Mouse (Mus musculus) heart, adult 8-10 months (tissue): ENCODE results near the gene Dgkz. TPM values are rescaled to one million over a fixed set of nuclear protein-coding genes. Genes with fewer than 3 reads are reported as not detected.

Source experiments
- DNase-seq: peaks from one replicate; pipeline ENCODE4 v3.0.0; 2022; ENCODE audit warnings: low spot score
- total RNA-seq, 4 experiments: library from RNA; stranded (reverse); gene quantifications; 2 replicates each; pipeline ENCODE4 v1.2.4; 2022

Gene Dgkz
- total RNA-seq, result 10 to 100 TPM; 31.4 to 49.0 (median 42.7) TPM

- no peak for DNase-seq
Observed at GRCm38 (mm10) chr2:91975581-91976541, at the start of gene Dgkz. Gene Dgkz (minus strand): TSS chr2:91975864.

- no peak for DNase-seq
Observed at GRCm38 (mm10) chr2:92025202-92025601, 49.5 kb upstream of the Dgkz start.

GRCm38 (mm10) chr2:92024274-92024672, 48.6 kb upstream of the Dgkz start, which contains the start of gene Creb3l1:
Gene Creb3l1 (minus strand): TSS chr2:92024502.
- DNase-seq, result peak; percentile 86

GRCm38 (mm10) chr2:92023362-92024273, 48.0 kb upstream of the Dgkz start:
- DNase-seq, result no peak

GRCm38 (mm10) chr2:92020676-92021265, 45.1 kb upstream of the Dgkz start:
- no peak for DNase-seq

- no peak for DNase-seq
Observed at GRCm38 (mm10) chr2:92017440-92017839, 41.8 kb upstream of the Dgkz start.

- peak; percentile 87 for DNase-seq
Observed at GRCm38 (mm10) chr2:92016981-92017380, 41.3 kb upstream of the Dgkz start.

GRCm38 (mm10) chr2:92014891-92015290, 39.2 kb upstream of the Dgkz start:
- no peak for DNase-seq

GRCm38 (mm10) chr2:92014248-92014647, 38.6 kb upstream of the Dgkz start:
- no peak for DNase-seq

GRCm38 (mm10) chr2:92012768-92013445, 37.2 kb upstream of the Dgkz start:
- no peak for DNase-seq

- DNase-seq, result no peak
Observed at GRCm38 (mm10) chr2:92011424-92012353, 36.0 kb upstream of the Dgkz start.

- DNase-seq, result no peak
Observed at GRCm38 (mm10) chr2:92008623-92009404, 33.1 kb upstream of the Dgkz start.

GRCm38 (mm10) chr2:92007933-92008622, 32.4 kb upstream of the Dgkz start:
- peak; percentile 98 for DNase-seq

GRCm38 (mm10) chr2:92006983-92007921, 31.6 kb upstream of the Dgkz start:
- DNase-seq, result no peak

GRCm38 (mm10) chr2:92006491-92006890, 30.8 kb upstream of the Dgkz start:
- DNase-seq, result no peak

GRCm38 (mm10) chr2:92004617-92005016, 29.0 kb upstream of the Dgkz start:
- no peak for DNase-seq

- DNase-seq, result no peak
Observed at GRCm38 (mm10) chr2:91997905-91998608, 22.4 kb upstream of the Dgkz start.
